Mouse (Mus musculus) ES-E14 (cell line): ENCODE results near the gene Aebp2. TPM values are rescaled to one million over a fixed set of nuclear protein-coding genes. Genes with fewer than 3 reads are reported as not detected.
"Not testable (repeated sequence)": the region's sequence is repeated elsewhere in the genome, so short reads cannot be mapped to it uniquely, and the experiment has no call there.

ENCODE experiments used
- DNase-seq: peaks from one replicate; pipeline ENCODE4 v3.0.0-alpha.2; 2013; ENCODE audit warnings: low read depth, low spot score
- H3K27ac ChIP-seq: 2 replicates; pipeline ENCODE4 v1.5.1; 2012; ENCODE audit warnings: low read depth, mild to moderate bottlenecking, low read length, moderate library complexity, mixed read lengths; ENCODE audit not compliant: poor library complexity, insufficient read depth, severe bottlenecking
- H3K36me3 ChIP-seq: 2 replicates; pipeline ENCODE4 v1.6.1; 2012; ENCODE audit warnings: mild to moderate bottlenecking, low read length, moderate library complexity, mixed read lengths; ENCODE audit not compliant: control insufficient read depth, poor library complexity, insufficient read depth, severe bottlenecking
- H3K4me1 ChIP-seq, 2 experiments: fragments of 150-350 bp in 1 of 2; sonication (generic) in 1 of 2; 2 replicates each; pipeline ENCODE4 v1.6.1; 2012; ENCODE audit warnings: low read length in 2 of 2, mild to moderate bottlenecking in 1 of 2, mixed read lengths in 1 of 2; ENCODE audit not compliant: control insufficient read depth in 2 of 2, insufficient read depth in 2 of 2, poor library complexity in 1 of 2
- H3K4me3 ChIP-seq, 2 experiments: fragments of 150-350 bp in 1 of 2; sonication (generic) in 1 of 2; 2 replicates each; pipeline ENCODE4 v1.5.1; 2012; ENCODE audit warnings: low read length in 2 of 2, low read depth in 1 of 2, mild to moderate bottlenecking in 1 of 2, mixed read lengths in 1 of 2; ENCODE audit not compliant: insufficient read depth in 1 of 2, poor library complexity in 1 of 2, severe bottlenecking in 1 of 2
- H3K9ac ChIP-seq: 2 replicates; pipeline ENCODE4 v1.6.1; 2012; ENCODE audit warnings: low read depth, mild to moderate bottlenecking, low read length, mixed read lengths; ENCODE audit not compliant: poor library complexity, insufficient read depth, severe bottlenecking
- H3K9me3 ChIP-seq: fragments of 150-350 bp; sonication (generic); 2 replicates; pipeline ENCODE4 v1.6.1; 2012; ENCODE audit warnings: low read depth, mild to moderate bottlenecking, low read length; ENCODE audit not compliant: control insufficient read depth, insufficient read depth
- CHD2 ChIP-seq: IDR thresholded peaks from 2 replicates; pipeline ENCODE4 v1.6.1; 2014; ENCODE audit warnings: mild to moderate bottlenecking, low read depth, low read length, inconsistent platforms
- HCFC1 ChIP-seq: IDR thresholded peaks from 2 replicates; pipeline ENCODE4 v1.6.1; 2012; ENCODE audit warnings: low read length, inconsistent platforms, borderline replicate concordance; ENCODE audit not compliant: insufficient read depth
- MAFK ChIP-seq: IDR thresholded peaks from 2 replicates; pipeline ENCODE4 v1.6.1; 2014; ENCODE audit warnings: mild to moderate bottlenecking, low read depth, low read length, inconsistent platforms; ENCODE audit not compliant: insufficient read depth
- ZC3H11A ChIP-seq: IDR thresholded peaks from 2 replicates; pipeline ENCODE4 v1.6.1; 2012; ENCODE audit warnings: low read depth, mild to moderate bottlenecking, inconsistent platforms, low read length, borderline replicate concordance
- ZNF384 ChIP-seq: IDR thresholded peaks from 2 replicates; pipeline ENCODE4 v1.6.1; 2012; ENCODE audit warnings: low read depth, low read length, inconsistent platforms
- in situ Hi-C, 2 experiments: fragments of 600-800 bp; cut with MboI; formaldehyde crosslinking; loops; one replicate each; pipeline ENCODE4 v1.15.1; 2025; ENCODE audit warnings: low sequenced_read_pairs in 2 of 2, inconsistent platforms in 1 of 2; ENCODE audit not compliant: unreplicated experiment in 2 of 2
- total RNA-seq: library from RNA; depleted of rRNA; stranded (reverse); fragments of 300-350 nt; gene quantifications from 2 replicates; pipeline ENCODE4 v1.2.3, GENCODE M21; 2012

Aebp2 gene
- total RNA-seq, 1 experiment = 77.4 TPM

- Histone ChIP-seq H3K4me3 (no peak overlapping the region), H3K9ac (no peak overlapping the region), H3K36me3 (peaks cover 5% of the 10 kb centered on the region; the same call in 1 of the 2 replicates), H3K9me3 (no peaks in the 10 kb centered on the region), H3K27ac (no peak overlapping the region), H3K4me1 (peaks cover 4 to 30% of the 10 kb centered on the region in 2 experiments; a peak in 3 of 4 replicates)
- in situ Hi-C loops = no loop called here
- no peak for DNase-seq
- TF ChIP-seq ZNF384 = no peak
- no peak for TF ChIP-seq CHD2
- TF ChIP-seq MAFK = no peak
These were observed 23.9 kb upstream of the Aebp2 start for GRCm38 (mm10) chr6:140598516-140598915.

GRCm38 (mm10) chr6:140599337-140599736, 23.1 kb upstream of the Aebp2 start:
- in situ Hi-C loops = no loop called here
- H3K9ac ChIP-seq = no peak overlapping the region
- DNase-seq = no peak
- H3K4me1 ChIP-seq = peaks cover 6 to 38% of the 10 kb centered on the region in 2 experiments; a peak in 3 of 4 replicates
- no peak overlapping the region for H3K27ac ChIP-seq
- peaks cover 3% of the 10 kb centered on the region; the same call in 1 of the 2 replicates for H3K36me3 ChIP-seq
- no peaks in the 10 kb centered on the region for H3K9me3 ChIP-seq
- no peak overlapping the region for H3K4me3 ChIP-seq
- TF ChIP-seq ZNF384 = no peak
- no peak for TF ChIP-seq CHD2
- TF ChIP-seq ZC3H11A = no peak
- no peak for TF ChIP-seq HCFC1
- no peak for TF ChIP-seq MAFK

- DNase-seq, in situ Hi-C loops, H3K36me3 ChIP-seq, H3K27ac ChIP-seq, H3K4me3 ChIP-seq, H3K9ac ChIP-seq, H3K9me3 ChIP-seq: not testable (repeated sequence)
- H3K4me1 ChIP-seq = peaks cover 17 to 46% of the 10 kb centered on the region in 2 experiments
- peak; percentile 84 for TF ChIP-seq ZNF384
These were observed 21.8 kb upstream of the Aebp2 start for GRCm38 (mm10) chr6:140600671-140601070.

GRCm38 (mm10) chr6:140601175-140601574, 21.3 kb upstream of the Aebp2 start:
- TF ChIP-seq MAFK (no peak), ZNF384 (no peak)
- H3K36me3 ChIP-seq = no peaks in the 10 kb centered on the region
- no peak overlapping the region for H3K4me3 ChIP-seq
- peaks cover 17 to 45% of the 10 kb centered on the region in 2 experiments for H3K4me1 ChIP-seq
- no peaks in the 10 kb centered on the region for H3K9me3 ChIP-seq
- in situ Hi-C loops = no loop called here
- no peak overlapping the region for H3K27ac ChIP-seq
- DNase-seq = no peak
- H3K9ac ChIP-seq = no peak overlapping the region; the same call in 1 of the 2 replicates

- peak; percentile 81 for TF ChIP-seq CHD2
- peak; percentile 80 for TF ChIP-seq MAFK
- TF ChIP-seq ZC3H11A = no peak
- peak; percentile 71; the same call in 1 of the 2 replicates for TF ChIP-seq ZNF384
- no peak for TF ChIP-seq HCFC1
- Histone ChIP-seq H3K36me3 (no peaks in the 10 kb centered on the region), H3K9me3 (no peaks in the 10 kb centered on the region), H3K9ac (0 out of 2 replicates have a peak overlapping the region, but pooled peaks have one; percentile 3), H3K4me1 (peaks cover 19 to 57% of the 10 kb centered on the region in 2 experiments), H3K27ac (peak overlapping the region; percentile 72), H3K4me3 (no peak overlapping the region)
- in situ Hi-C loops = no loop called here
- DNase-seq = peak; percentile 93
These were observed 19.1 kb upstream of the Aebp2 start for GRCm38 (mm10) chr6:140603228-140603944.

- peaks cover 22 to 54% of the 10 kb centered on the region in 2 experiments for H3K4me1 ChIP-seq
- DNase-seq, in situ Hi-C loops, H3K9ac ChIP-seq, H3K9me3 ChIP-seq, H3K36me3 ChIP-seq, H3K4me3 ChIP-seq: not testable (repeated sequence)
- peak overlapping the region; percentile 38; the same call in 1 of the 2 replicates for H3K27ac ChIP-seq
These were observed 17.3 kb upstream of the Aebp2 start for GRCm38 (mm10) chr6:140605173-140605572.
